Mouse (Mus musculus) frontal cortex, postnatal 25 days (tissue): ENCODE results near the gene Strip2.

Experiments
- DNase-seq, 2 experiments: peaks; one replicate each; pipeline ENCODE4 v3.0.0; 2022; ENCODE audit warnings: low spot score in 2 of 2

Gene Strip2

DNA sequence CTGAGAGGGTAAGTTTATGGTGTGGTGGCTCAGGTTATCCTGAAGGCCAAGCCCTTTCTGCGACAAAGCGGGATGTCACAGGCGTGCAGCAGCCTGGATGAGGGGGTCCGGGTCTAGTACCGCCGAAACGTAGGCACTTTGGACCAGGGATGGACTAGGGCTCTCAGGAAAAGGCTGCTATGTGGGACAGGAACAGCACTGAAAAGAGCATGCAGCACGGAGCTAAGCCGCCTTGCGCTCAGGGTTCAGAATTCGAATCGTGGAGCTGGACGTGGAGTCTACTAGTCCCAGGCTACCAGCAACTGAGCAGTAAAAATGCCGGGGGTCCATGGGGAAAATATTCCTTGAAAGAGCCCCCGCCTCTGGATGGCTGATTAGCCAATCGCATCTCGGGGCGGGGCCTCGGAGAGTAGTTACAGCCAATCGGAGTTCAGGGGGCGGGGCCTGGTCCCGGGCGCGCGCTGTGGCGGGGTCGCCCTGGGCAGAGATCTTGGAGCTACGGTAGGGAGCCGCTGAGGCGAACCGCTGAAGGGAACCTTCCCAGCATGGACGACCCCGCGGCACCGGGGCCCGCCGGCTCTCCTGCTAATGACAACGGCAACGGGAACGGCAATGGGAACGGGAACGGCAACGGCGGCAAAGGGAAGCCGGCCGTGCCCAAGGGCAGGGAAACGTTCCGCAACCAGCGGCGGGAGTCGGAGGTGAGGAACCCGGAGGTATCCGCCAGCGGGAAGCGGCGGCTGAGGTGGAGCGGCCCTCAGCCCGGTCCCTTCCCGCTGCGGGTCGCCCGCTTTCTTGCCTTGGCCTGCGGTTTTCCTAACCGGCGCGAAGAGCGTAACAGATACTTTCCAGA lies at the start of gene Strip2:
TSS of gene Strip2 (plus strand) at position 483 of the 853 bp plus-strand sequence.
- peak; percentile 86 to 87 for DNase-seq

DNA sequence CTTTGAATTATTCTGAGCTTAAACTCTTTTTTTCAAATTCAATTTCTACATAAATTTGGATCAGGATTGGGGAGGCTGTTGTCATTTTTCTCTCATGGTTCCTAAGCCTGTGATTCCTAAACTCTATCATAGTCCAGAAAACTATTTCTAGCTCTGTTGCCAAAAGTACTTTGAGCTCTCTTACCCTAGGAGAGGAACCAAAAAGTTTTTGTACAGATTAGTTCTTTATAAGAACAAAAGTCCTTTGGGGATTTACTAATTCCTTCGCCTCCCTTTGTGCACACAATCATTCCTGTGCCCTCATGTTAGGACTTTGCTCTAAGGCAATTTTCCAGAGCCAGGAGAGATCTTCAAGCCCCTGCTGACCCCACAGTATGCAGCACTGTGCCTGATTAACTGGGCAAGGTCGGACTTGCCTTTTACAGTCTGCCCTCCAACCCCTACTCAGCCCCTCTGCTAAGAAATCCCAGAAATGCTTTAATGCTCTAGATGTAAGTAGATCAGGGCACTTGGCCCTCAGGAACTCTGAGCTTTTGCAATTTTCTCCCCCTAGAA lies 48.4 kb upstream of the Strip2 start:
- DNase-seq: no peak

DNA sequence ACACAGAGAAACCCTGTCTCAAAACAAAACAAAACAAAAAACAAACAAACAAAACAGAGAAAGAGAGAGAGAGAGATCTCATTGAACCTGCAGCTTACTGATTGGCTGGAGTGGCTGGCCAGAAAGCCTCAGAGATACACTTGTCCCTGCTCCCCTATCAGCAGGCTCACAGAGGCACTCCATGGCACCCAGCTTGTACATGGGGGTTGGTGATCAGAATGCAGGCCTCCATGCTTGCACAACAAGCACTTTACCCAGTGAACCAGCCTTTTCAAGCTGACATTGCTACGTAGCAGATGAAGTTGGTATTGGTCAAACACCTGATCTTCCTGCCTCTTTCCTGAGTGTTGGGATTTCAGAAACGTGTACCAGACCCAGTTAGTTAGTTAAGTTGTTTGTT lies 43.2 kb upstream of the Strip2 start:
- DNase-seq: no peak

DNA sequence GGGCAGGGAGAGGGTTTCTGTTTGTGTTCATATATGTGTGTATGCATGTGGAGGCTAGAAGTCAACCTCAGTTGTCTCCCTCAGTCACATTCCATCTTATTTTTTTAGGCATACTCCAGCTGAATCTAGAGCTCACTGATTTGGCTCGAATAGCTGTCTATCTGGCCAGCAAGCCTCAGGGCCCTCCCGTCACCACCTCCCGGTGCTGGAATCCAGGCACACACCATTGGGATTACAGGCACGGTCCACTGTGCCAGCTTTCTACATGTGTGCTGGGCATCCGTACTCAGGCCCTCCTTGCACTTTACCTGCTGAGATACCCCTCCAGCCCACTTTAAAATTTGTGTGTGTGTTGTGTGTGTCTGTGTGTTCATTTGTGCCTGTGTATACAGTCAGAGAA lies 41.2 kb upstream of the Strip2 start:
- no peak for DNase-seq

DNA sequence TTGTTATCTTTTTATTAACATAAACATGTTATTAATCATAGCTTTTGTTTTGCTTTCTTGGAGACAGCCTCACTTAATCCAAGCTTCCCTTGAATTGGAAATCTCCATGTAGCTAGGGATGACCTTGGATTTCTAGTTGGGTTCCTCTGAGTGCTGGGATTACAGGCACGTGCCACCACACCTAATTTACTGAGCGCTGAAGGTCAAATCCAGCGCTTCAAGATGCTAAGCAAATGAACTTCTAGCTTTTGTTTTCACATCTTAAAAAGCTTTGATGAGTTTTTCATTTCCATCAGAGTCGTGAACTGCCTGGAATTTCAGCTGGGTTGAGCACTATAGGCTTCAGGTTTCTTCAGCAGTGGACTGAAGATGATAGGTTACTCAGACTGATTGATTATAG lies 40.0 kb upstream of the Strip2 start:
- no peak for DNase-seq

DNA sequence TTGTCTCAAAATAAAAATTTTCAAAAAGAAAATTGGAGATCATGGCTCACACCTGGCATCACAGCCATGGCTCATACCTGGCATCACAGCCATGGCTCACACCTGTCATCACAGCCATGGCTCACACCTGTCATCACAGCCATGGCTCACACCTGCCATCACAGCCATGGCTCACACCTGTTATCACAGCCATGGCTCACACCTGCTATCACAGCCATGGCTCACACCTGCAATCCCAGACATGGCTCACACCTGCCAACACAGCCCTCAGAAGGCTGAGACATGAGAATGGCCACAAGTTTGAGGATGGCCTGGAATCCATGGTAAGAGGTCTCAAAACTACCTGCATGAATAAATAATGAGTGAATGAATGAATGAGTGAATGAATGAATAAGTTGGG lies 37.2 kb upstream of the Strip2 start:
- DNase-seq: no peak

DNA sequence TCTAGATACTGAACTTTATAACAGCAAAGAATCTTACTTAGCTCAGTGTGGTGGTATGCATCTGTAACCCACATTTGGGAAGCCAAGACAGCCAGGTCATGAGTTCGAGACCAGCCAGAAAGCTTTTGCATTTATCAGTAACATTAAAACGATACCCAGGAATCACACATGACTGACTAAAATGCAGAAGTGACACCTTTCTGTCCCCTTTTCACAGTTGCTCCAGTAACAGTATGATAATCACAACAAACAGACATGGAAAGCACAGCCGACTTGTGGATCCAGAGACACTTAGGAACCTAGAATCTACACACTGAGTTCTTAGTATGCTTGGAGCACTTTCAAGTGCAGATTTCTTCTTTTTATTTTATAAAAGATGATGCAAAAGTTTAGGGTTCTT lies 36.0 kb upstream of the Strip2 start:
- DNase-seq: no peak

DNA sequence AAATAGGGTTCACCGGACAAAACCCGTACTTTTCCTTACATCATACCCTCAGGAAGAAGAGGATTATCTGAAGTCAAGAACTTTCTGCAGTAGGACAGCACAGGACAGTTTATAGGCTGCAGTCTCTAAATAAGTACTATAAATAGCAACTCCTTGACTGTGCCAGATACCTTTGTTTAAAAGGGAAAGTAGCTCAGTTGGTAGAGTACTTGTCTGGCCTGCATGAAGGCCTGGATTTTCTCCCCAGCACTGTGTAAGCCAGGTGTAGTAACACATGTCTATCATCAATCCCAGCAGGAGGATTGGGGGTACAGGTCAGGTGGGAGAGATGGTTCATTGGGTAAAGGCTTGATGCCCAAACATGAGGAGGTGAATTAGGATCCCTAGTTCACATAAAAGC lies 34.9 kb upstream of the Strip2 start:
- DNase-seq: no peak

DNA sequence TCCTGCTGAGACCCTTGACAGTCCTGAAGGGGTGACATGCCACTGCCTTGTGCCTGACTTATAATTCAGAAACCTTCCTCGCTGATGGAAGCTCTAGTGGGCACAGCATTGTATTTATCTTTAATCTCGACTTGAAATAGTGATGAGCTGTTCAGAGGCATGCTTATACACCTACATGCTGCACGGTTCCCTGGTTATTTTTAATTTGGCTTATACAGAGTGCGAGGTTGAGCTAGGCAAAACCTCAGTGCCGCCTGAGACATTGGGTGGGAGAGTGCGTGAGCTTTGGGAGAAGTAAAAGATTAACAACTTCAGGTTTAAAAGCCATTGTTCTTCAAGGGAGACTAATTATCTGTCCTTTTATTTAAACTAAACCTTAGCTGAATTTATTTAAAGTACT lies 33.9 kb upstream of the Strip2 start:
- no peak for DNase-seq

DNA sequence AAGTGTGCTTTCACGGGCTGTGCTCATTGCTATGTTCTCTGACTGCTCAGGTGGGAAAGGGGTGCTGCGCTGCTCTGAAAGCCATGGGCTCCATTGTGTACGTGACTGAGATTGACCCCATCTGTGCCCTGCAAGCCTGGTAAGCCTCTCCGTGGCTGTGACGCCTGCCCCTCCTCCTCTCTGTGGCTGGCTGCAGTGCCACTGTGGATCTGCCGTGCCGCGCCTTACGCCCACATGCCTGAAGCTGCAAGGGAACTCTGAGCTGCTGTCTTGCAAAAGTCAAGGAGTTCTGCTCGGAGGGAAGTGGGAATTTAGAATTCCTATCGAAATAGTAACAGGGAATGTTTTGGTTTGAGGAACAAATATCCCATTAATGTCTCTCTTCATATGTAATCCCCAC lies 25.7 kb upstream of the Strip2 start:
- DNase-seq: peak; percentile 19 to 27

DNA sequence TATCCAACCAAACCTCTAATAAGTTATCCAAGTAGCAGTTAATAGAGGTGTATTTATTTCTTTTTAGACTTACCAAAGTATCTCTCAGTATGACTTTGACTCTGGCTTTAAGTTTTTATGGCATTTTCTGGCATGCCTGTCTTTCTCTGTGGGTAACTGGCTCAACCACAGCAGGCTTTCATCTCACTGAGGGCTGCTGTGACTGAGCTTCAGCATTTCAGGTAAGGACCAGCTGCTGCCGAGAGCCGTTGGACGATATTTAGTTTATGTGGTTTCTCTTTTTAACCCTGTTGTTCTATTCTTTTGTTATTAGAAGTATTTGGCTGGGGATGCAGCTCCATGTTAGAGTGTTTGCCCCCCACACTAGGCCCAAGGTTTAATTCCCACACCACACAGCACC lies 19.8 kb upstream of the Strip2 start:
- DNase-seq: no peak

DNA sequence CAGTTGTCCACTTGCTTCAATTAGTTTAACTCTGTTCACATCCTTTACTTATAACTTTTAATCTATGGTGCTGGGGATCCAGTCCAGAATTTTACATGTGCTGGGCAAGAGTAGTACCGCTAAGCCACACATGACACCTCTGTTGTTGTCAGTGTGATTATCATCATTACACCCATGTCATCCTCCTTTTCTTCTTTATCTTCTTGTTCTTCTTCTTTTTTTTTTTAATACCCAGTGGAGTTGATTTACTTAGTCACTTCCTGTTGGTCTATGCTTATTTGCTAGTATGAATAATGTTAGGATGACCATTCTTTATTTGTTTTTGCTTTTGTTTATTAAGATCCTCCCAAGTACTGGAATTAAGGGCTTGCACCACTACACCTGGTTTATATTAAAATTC lies 15.4 kb upstream of the Strip2 start:
- DNase-seq: no peak

DNA sequence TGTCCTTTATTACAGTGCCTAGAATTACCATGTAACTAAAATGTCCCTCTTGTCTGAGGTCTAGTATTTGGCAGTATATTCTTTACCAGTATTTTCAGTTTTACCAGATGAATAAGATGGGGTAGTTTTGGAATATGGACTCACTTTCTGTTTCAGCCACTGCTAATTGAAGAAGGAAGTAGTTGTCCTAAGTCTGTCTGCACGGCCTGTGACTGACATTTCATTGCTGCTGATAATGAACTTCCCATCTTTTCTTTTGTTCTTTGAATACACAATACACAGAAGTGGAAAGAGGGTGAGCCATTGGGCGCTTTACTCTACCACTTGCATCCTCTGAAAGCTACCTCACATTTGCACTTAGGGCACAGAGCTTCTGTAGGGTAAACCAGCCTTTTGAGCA lies 14.6 kb upstream of the Strip2 start:
- no peak for DNase-seq

DNA sequence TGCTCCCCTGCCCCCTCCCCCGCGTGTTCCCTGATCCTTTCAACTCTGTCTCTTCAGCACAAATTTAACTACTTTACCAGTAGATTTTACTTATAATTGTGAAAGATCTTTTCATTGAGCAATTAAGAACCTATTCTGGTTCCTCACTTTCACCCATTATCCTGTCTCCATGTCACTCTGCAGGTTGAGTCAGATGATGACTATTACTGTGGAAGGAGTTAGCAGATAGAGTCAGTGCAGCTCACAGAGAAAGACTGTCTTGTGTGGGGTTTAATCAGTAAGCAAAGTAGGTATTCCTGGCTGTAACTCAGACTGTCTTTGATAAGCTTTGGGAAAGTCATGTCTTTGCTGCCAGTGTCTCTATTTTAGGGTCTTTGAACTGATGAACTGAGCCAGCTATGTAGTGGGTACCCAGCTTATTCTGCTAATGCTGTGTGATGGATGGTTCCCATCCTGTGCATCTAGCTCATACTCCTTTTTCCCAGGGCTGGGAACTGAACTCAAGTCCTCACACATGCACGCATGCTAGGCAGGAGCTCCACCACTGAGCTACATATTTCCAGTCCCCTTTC lies 13.4 kb upstream of the Strip2 start:
- no peak for DNase-seq

DNA sequence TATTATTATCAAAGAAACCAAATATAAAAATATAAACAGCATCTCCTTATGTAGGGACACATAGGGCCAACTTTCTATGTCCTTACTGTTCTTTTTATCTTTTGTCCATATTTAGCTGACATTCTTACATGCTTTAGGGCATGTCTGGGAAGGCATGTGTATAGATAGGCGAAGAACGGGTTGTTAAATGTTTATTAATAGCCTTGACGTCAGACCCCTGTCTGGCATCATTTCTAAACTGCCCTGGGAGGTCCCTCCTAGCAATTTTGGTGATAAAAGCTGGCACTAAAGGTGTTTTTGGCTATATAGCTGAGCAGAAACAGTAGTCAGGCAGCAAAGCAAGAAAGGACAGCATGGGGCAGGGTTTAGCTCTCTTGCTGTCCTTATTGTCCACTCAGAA lies 12.5 kb upstream of the Strip2 start:
- no peak for DNase-seq

DNA sequence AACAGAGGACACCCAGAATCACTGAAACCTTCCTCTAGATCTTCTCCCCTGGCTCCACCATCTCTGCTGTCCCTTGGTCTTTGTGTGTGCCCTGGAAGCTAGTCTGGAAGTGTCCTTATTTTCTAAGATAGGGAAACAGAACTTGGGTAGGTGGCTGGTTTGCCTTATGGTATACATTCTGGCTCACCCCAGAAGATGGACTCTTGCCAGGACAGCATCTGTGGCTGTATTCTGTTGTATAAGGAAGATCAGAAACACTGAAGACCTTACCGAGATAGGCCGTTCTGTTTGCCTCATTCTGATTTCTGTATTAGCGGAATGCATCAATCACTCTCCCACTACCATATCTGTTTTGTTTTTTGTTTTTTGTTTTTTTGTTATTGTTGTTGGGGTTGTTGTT lies 6.2 kb upstream of the Strip2 start:
- DNase-seq: no peak

DNA sequence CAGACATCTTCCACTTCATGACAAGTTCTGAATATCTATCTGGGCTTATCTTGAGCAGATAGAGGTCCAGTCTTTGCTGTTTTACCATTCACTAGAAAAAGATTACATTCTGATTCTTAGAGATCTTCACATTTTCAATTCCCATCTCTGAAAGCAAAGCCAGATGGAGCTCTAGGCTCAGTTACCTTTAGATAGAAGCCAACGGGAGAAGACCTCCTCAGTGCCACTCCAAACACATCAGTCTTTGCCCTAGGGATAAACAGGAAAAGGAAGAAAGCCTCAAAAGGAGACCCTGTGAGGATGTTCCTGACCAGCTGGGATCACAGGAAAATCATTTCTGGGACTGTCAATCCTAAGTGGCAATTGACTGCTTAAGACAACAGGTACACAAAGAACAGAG lies 3.1 kb upstream of the Strip2 start:
- no peak for DNase-seq

DNA sequence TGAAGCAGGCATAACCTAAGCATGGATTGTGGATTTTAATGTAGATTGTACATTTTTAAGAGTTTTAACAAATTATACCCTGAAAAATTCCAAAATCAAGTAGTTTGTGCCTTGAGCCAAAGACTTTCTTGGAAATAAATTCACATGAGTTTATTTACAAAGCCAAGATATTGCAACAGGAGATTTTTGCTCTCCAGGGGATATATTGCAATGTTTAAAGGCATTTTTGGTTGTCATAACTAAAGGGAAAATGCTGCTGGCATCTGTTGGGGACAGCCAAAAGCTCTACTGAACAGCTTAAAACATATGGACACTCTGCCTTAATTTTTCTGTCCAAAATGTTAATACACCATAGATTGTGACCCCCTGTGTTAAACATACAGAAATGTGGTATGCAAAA lies 2.7 kb upstream of the Strip2 start:
- no peak for DNase-seq

DNA sequence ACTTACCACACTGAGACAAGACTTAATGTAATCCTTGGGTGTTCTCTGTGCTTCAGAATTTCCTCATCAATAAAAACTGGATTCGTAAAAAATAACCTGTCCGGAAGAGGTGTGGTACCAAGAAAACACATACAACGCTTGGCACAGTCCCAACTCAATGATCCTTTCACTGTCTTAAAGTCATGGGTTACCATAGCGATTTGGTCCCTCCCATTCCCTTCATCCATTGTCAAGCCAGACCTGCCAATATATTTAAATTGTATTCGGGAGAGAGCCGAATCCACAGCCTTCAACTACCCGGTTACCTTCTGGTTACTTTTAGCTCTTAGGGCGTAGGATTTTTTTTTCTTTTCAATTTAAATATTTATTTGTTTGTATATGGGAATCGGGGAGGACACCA lies 976 bp upstream of the Strip2 start:
- DNase-seq: no peak

DNA sequence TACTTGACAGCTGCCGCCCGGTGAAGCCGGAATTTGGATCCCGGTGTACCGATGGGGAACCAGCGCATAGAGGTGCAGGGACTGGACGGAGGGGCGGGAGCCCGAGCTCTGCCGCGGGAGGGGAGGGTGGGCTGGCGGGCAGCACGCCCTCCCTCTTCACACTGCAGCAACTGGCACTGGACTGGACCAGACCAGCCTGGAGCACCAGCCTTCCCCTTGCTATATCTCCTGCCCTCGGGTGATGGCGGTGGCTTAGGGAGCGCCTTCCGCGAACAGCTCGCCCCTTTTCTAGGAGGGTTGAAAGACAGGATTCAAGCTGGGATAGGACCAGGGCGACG lies 540 bp downstream of the Strip2 start:
- no peak for DNase-seq

DNA sequence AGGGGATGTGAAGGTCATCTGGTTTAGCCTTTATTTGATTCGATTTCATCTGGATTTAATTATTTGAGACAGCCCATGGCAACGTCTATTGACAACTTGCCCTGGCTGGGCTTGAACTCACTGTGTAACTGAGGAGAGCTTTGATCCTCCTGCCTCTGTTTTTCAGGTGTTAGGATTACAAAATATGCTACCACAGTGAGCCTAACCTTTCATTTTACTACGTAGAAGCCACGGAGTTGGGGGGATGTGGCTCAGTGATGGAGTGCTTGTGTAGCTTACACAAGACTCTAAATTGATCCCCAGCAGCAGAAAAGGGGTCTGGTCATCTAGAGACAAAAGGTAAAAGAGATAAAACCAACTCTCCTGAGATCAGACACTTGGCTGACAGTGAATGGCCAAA lies 1.1 kb downstream of the Strip2 start:
- no peak for DNase-seq

DNA sequence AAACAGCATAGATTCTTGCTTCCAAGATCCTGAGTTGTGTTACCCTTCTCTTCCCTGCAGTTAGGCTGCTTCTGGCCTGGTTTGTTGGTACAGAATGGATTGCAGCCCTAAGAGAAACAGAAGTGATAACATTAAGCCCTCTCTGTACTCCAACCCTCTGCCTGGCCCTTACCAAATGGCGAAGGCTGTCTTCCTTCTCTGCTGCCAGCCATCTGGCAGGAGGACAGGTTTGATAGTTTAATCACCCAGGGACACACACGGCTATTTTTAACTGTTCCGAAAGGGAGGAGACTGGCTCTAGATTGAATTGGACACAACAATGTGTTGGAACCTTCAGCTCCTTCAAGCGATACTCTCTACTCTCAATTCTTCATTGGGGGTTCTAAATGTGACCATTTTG lies 6.7 kb downstream of the Strip2 start:
- no peak for DNase-seq

DNA sequence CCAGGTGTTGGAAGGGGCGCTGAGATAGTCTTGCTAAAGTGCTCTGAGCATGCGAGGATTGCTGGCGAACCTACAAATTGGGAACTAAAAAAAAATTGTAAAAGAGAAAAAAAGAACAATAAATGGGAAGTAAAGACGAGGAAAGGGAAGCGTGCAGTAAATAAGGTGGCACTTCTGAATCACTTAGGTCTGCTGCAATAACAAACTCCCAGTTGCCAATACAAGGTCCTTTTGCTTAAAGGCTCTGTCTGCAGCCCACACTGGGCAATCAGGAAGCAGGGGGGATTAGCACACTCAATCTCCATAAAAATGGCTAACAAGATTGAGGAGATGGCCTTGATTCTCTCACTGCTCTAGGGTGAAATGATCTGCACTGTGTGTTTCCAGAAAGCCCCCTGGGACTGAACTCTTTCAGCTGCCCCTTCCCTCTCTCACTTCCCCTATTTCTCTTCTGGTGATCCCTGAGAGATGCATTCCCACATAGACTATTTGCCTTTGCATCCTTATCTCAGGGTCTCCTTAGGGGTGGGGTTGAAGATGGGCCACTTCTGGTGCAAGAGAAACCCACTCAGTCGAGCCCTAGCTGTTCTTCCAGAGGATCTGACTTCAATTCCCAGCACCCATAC lies 8.9 kb downstream of the Strip2 start:
- DNase-seq: no peak
